Mouse (Mus musculus): ENCODE measurements at regions not wholly inside any gene's neighbourhood (a gene's known extent, or its start where the extent isn't known, plus 50 kb on each side); places are given as distances from the start of the nearest gene placed in this dataset.

DNA sequence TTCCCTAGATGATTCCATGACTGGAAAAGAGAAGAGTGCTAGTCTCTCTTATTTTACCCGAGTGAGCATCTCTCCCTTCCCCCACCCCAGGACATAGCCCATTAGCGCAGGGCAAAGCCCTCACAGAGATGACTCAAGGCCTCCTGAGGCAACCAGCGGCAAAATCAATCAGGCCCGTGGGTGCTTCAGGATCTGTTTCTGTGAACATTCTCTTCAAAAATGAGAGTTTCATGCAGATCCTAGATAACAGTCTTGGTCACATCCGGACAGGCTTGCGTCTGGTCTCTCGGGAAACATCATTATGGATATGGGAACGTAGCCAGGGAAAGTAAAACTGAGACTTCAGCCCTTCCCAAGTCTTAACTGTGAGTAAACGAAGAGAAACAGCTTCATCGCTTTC lies 134.1 kb downstream of the Zfp365 start:
- TF ChIP-seq CTCF (IDR thresholded peaks at IDR 0.05; ENCODE audit: insufficient read depth, low read depth, low read length), result no peak
- no peak for TF ChIP-seq POLR2A (IDR thresholded peaks at IDR 0.05; ENCODE audit: insufficient read depth, low read depth, low read length)

All from olfactory bulb, adult 2 months (tissue).